Mouse (Mus musculus) myocyte (in vitro differentiated cells): ENCODE measurements at regions not wholly inside any gene's neighbourhood (a gene's known extent, or its start where the extent isn't known, plus 50 kb on each side); places are given as distances from the start of the nearest gene placed in this dataset.

Source experiments
- H3K27me3 ChIP-seq: one replicate; pipeline ENCODE4 v1.6.1; 2011; ENCODE audit not compliant: control insufficient read depth, insufficient read depth, insufficient read length
- H3K36me3 ChIP-seq: one replicate; pipeline ENCODE4 v1.6.1; 2011; ENCODE audit not compliant: control insufficient read depth, insufficient read depth
- H3K4me2 ChIP-seq: one replicate; pipeline ENCODE4 v1.6.1; 2011; ENCODE audit warnings: low read depth, control low read depth
- H3K4me3 ChIP-seq: one replicate; pipeline ENCODE4 v1.5.1; 2011; ENCODE audit warnings: mild to moderate bottlenecking, control low read depth, moderate library complexity
- H3K79me2 ChIP-seq: one replicate; pipeline ENCODE4 v1.6.1; 2011; ENCODE audit not compliant: control insufficient read depth, insufficient read depth
- H3ac ChIP-seq: one replicate; pipeline ENCODE4 v1.6.1; 2011; ENCODE audit not compliant: control insufficient read depth, insufficient read length
- CEBPB ChIP-seq: IDR thresholded peaks from 2 replicates; pipeline ENCODE4 v1.6.1; 2011; ENCODE audit warnings: mild to moderate bottlenecking, moderate library complexity; ENCODE audit not compliant: poor library complexity, insufficient read depth, severe bottlenecking
- E2F4 ChIP-seq: IDR thresholded peaks from one replicate; pipeline ENCODE4 v1.6.1; 2011; ENCODE audit warnings: mild to moderate bottlenecking, control low read depth, moderate library complexity; ENCODE audit not compliant: insufficient read depth
- MAX ChIP-seq: IDR thresholded peaks from one replicate; pipeline ENCODE4 v1.6.1; 2011; ENCODE audit warnings: low read depth, mild to moderate bottlenecking, control low read depth
- MYOD1 ChIP-seq, 3 experiments: IDR thresholded peaks; one replicate each; pipeline ENCODE4 v1.6.1; 2011; ENCODE audit warnings: control low read depth in 2 of 3, low read depth in 2 of 3, mild to moderate bottlenecking in 2 of 3, moderate library complexity in 1 of 3; ENCODE audit not compliant: insufficient read length in 2 of 3, control insufficient read depth in 1 of 3
- MYOG ChIP-seq, 3 experiments: IDR thresholded peaks; one replicate each; pipeline ENCODE4 v1.6.1; 2011; ENCODE audit warnings: control low read depth in 2 of 3, low read depth in 2 of 3, mild to moderate bottlenecking in 2 of 3; ENCODE audit not compliant: insufficient read length in 2 of 3, control insufficient read depth in 1 of 3, insufficient read depth in 1 of 3
- POLR2A ChIP-seq: IDR thresholded peaks from one replicate; pipeline ENCODE4 v1.6.1; 2011; ENCODE audit warnings: low read depth, mild to moderate bottlenecking, control low read depth, moderate library complexity; ENCODE audit not compliant: insufficient read length
- POLR2AphosphoS2 ChIP-seq: IDR thresholded peaks from one replicate; pipeline ENCODE4 v1.6.1; 2011; ENCODE audit warnings: low read depth, control low read depth; ENCODE audit not compliant: insufficient read length
- REST ChIP-seq: IDR thresholded peaks from one replicate; pipeline ENCODE4 v1.6.1; 2011; ENCODE audit warnings: mild to moderate bottlenecking, control low read depth, moderate library complexity; ENCODE audit not compliant: insufficient read depth, insufficient read length
- SRF ChIP-seq: IDR thresholded peaks from one replicate; pipeline ENCODE4 v1.6.1; 2011; ENCODE audit warnings: low read depth; ENCODE audit not compliant: control insufficient read depth, insufficient read length
- TCF12 ChIP-seq: IDR thresholded peaks from one replicate; pipeline ENCODE4 v1.6.1; 2011; ENCODE audit warnings: mild to moderate bottlenecking, control low read depth; ENCODE audit not compliant: poor library complexity, insufficient read depth, severe bottlenecking
- TCF3 ChIP-seq: IDR thresholded peaks from one replicate; pipeline ENCODE4 v1.6.1; 2011; ENCODE audit warnings: low read depth, control low read depth; ENCODE audit not compliant: insufficient read length
- USF1 ChIP-seq: IDR thresholded peaks from one replicate; pipeline ENCODE4 v1.6.1; 2011; ENCODE audit warnings: low read depth, mild to moderate bottlenecking, control low read depth, moderate library complexity

DNA sequence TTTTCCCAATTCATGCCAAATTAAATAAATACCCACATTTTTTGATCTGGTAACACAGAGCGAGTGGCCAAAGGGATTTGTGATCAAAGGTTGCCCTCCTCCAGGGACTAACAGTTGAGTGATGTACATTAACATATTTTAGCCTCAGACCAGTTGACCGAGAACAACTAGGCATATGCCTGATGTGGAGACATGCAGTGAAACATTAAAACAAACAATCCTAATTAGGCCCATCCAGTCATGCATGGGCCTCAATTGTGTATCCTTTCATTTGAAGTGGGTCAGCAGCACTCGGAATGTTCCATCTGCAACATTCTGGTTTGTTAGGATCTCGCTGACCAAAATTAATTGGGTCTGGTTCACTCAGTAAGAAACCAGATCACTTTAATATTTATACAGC, 199.4 kb upstream of the Pik3r1 start:
- Histone ChIP-seq H3K4me3 (no peak overlapping the region), H3ac (no peak overlapping the region), H3K27me3 (no peaks in the 10 kb centered on the region), H3K36me3 (no peaks in the 10 kb centered on the region), H3K4me2 (no peak overlapping the region), H3K79me2 (no peaks in the 10 kb centered on the region)
- no peak for TF ChIP-seq POLR2AphosphoS2
- TF ChIP-seq REST = no peak
- no peak for TF ChIP-seq TCF12
- no peak for TF ChIP-seq MAX
- no peak for TF ChIP-seq E2F4
- no peak for TF ChIP-seq MYOG (IDR thresholded peaks at IDR 0.05; ENCODE audit: control insufficient read depth in 1 of 3, insufficient read depth in 1 of 3, insufficient read length in 2 of 3, low read depth in 2 of 3)
- TF ChIP-seq MYOD1 (IDR thresholded peaks at IDR 0.05; ENCODE audit: control insufficient read depth in 1 of 3, insufficient read length in 2 of 3, low read depth in 2 of 3) = no peak
- TF ChIP-seq CEBPB = no peak
- TF ChIP-seq POLR2A = no peak
- no peak for TF ChIP-seq SRF
- TF ChIP-seq USF1 = no peak
- TF ChIP-seq TCF3 = no peak

DNA sequence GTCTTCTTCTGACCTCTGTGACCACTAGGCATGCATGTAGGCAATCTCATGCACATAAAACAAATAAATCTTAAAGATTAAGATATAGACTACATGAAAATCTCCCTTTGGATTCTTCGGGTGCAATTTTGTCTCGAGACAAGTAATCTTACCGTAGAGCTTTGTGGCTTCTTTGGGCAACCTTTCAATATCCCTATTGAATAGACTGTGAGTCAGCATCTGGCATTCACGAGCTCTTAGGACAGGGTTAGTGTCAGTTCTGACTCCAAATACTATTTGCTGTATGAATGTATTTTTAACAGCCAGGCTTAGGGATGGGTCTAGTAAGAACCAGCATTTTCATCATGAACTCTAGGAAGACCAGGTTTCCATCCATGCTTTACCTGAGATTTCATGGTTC, 208.7 kb upstream of the Pik3r1 start:
- Histone ChIP-seq H3ac (no peak overlapping the region), H3K27me3 (no peaks in the 10 kb centered on the region), H3K36me3 (no peaks in the 10 kb centered on the region), H3K4me2 (no peak overlapping the region), H3K79me2 (no peaks in the 10 kb centered on the region), H3K4me3 (no peak overlapping the region)
- TF ChIP-seq REST (no peak), E2F4 (no peak), TCF12 (no peak), TCF3 (no peak), MYOD1 (IDR thresholded peaks at IDR 0.05; ENCODE audit: control insufficient read depth in 1 of 3, insufficient read length in 2 of 3, low read depth in 2 of 3) (no peak), MAX (no peak), POLR2A (no peak), MYOG (IDR thresholded peaks at IDR 0.05; ENCODE audit: control insufficient read depth in 1 of 3, insufficient read depth in 1 of 3, insufficient read length in 2 of 3, low read depth in 2 of 3) (no peak), SRF (no peak), USF1 (no peak), POLR2AphosphoS2 (no peak), CEBPB (no peak; the same call in 1 of the 2 replicates)

DNA sequence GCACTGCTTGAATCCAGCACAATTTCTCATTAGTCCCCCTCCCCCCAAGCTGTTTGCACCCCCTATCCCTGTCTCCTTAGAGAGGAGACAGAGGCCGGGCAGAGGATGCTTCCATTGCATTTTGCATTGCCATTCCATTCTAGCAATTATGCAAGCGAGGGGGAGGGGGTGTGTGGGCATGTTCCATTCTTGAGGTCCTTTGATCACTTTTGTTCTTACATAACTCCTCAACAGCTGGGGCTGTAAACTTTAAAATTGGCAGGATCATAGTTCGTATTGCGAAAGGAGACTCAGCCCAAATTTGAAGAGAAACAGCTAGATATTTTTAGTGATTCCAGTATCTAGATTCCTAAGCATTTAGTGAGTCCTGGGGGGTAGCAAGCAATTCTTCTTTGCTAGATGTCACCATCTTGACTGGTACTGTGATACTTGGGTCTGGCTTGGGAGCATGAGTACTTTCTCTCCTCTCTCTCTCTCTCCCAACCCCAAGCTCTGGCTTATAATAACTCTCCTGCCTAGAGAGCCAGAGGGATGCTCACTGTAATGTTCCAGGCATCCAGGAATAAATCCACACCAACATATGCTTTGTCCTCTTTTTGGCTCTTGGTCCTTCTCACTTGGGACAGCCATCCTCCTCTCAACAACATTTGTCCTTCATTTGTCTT, 212.3 kb upstream of the Pik3r1 start:
- TF ChIP-seq POLR2A (no peak), TCF3 (no peak), CEBPB (peak; percentile 93), MYOD1 (IDR thresholded peaks at IDR 0.05; ENCODE audit: control insufficient read depth in 1 of 3, insufficient read length in 2 of 3, low read depth in 2 of 3) (peak in 1 of 3 experiments; percentile 39)
- no peak overlapping the region for H3ac ChIP-seq
- no peak overlapping the region for H3K4me3 ChIP-seq
- no peaks in the 10 kb centered on the region for H3K27me3 ChIP-seq
- no peaks in the 10 kb centered on the region for H3K36me3 ChIP-seq
- no peak overlapping the region for H3K4me2 ChIP-seq
- H3K79me2 ChIP-seq = no peaks in the 10 kb centered on the region

DNA sequence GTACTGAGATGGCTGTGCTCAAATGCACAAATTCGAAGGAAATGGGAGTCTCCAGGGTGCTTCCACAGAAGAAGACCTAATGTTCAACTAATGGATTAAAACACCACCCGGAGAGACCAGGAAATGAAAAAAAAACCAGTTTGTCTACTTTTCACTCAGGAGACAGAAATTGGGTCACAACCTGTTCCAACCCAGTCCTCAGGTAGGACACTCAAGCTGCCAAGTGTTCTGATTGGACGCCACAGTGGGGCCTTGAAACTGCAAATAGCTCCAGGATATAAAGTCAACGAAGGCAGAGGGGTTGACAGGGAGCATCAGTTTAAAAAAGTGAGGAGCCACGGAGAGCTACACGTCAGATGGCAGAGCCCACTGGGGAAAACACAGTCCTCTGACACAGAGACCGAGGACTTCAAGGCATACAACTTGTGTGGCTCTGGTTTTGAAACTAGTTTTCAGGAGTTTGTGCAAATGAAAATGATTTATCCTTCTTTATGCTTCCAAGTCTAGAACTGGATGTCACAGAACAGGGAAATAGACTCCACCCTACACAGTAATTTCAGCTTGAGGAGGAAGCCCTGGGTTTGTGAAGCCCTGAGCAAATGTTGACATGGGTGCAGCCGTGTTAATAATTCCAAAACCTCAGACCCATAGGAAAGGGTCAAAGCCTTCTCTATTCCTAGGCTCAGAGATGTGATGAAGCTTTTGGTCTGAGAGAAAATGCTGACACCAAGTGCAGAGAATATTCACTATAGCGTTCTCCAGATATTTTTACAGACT, 220.8 kb upstream of the Pik3r1 start:
- H3ac ChIP-seq = no peak overlapping the region
- TF ChIP-seq MYOD1 (IDR thresholded peaks at IDR 0.05; ENCODE audit: control insufficient read depth in 1 of 3, insufficient read length in 2 of 3, low read depth in 2 of 3) (no peak), TCF3 (no peak), POLR2A (no peak), MAX (no peak), E2F4 (no peak), TCF12 (no peak), MYOG (IDR thresholded peaks at IDR 0.05; ENCODE audit: control insufficient read depth in 1 of 3, insufficient read depth in 1 of 3, insufficient read length in 2 of 3, low read depth in 2 of 3) (no peak), CEBPB (no peak), USF1 (no peak), POLR2AphosphoS2 (no peak), REST (no peak)
- H3K36me3 ChIP-seq = no peaks in the 10 kb centered on the region
- H3K4me2 ChIP-seq = no peak overlapping the region
- no peaks in the 10 kb centered on the region for H3K27me3 ChIP-seq
- no peak overlapping the region for H3K4me3 ChIP-seq
- no peaks in the 10 kb centered on the region for H3K79me2 ChIP-seq

DNA sequence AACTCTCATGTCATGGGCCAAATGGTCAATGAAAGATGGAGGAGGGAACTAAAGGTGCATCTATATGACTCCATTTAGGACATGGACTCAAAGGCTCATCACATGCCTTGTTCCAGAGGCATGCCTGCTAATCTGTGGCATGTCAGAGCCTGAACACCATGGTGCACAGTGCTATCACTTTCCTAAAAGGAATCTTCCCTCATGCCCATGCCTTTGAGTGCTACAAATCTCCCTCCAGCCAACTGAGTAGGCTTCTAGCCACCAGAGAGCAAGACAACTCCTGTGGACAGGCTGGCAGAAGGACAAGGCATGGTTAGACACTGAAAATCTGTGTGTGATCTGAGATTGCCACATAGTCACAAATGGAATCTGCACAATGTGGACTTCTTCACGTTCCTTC, 223.7 kb upstream of the Pik3r1 start:
- TF ChIP-seq REST (no peak), TCF12 (no peak), POLR2AphosphoS2 (no peak), POLR2A (no peak), MYOD1 (IDR thresholded peaks at IDR 0.05; ENCODE audit: control insufficient read depth in 1 of 3, insufficient read length in 2 of 3, low read depth in 2 of 3) (no peak), MAX (no peak), TCF3 (no peak), MYOG (IDR thresholded peaks at IDR 0.05; ENCODE audit: control insufficient read depth in 1 of 3, insufficient read depth in 1 of 3, insufficient read length in 2 of 3, low read depth in 2 of 3) (no peak), E2F4 (no peak), USF1 (no peak), SRF (no peak), CEBPB (no peak)
- no peak overlapping the region for H3ac ChIP-seq
- H3K79me2 ChIP-seq = no peaks in the 10 kb centered on the region
- no peaks in the 10 kb centered on the region for H3K36me3 ChIP-seq
- H3K4me3 ChIP-seq = no peak overlapping the region
- no peak overlapping the region for H3K4me2 ChIP-seq
- no peaks in the 10 kb centered on the region for H3K27me3 ChIP-seq
